Mouse (Mus musculus) R1 (cell line): Measurements from ENCODE around the gene Rbbp5.

Source experiments
- DNase-seq: peaks from one replicate; pipeline ENCODE4 v3.0.0-alpha.2; 2018; ENCODE audit warnings: low read depth, low spot score

Rbbp5 gene

DNA sequence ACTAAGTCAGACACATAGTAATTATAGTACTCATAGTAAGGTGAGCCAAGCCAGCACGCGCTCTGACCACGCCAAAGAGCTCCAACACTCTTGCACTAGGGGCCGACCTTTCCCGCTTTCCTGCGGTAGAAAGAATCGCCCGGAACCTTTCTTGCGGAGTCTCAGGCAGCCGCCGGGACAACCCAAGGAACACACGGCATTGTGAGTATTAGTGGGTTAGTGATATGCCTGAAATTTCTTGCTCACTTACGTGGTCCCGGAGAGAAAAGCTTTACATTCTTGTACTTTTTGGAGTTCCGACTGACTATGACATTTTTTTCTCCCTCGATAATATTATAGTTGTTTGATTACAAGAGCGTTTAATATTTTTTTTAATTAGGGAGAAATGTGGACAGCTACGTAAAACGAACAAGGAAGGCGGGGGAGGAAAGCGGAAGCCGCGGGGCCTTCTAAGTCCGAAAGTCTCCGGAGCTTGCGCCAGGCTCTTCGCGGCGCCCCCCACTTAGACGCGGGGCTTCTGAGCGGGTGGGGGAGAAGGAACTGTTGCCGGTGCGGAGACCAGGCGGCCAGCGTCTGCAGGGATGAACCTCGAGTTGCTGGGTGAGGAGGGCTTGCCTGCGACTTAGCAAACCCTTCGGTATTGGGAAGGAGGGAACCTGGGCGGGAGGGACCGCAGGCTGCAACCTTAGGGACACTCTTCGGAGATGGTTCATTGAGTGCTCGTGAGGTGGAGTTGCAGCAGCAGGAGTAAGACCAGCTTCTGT lies at the start of gene Rbbp5:
Gene Rbbp5, plus strand, starts transcription at position 438 of the 764 bp plus-strand sequence.
- peak; percentile 94 for DNase-seq

DNA sequence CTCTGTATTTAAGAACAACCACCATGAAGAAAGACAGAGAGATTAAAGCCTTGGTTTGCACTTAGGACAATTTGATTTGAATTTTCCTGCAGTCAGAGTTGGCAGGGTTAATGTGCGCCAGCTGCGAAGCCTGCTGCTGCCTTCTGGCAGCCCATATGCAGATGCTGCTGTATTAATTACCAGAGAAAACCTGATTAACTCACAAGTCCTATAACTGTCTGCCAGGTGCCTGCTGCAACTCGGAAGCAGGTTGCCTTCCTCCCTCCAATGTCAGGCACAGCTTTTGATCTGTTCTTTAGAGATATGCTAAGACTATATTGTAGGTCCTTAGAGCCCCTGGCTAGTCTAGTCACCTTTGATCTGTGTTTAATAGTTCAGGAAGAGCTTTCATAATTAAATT lies 46.3 kb upstream of the Rbbp5 start:
- DNase-seq: no peak

DNA sequence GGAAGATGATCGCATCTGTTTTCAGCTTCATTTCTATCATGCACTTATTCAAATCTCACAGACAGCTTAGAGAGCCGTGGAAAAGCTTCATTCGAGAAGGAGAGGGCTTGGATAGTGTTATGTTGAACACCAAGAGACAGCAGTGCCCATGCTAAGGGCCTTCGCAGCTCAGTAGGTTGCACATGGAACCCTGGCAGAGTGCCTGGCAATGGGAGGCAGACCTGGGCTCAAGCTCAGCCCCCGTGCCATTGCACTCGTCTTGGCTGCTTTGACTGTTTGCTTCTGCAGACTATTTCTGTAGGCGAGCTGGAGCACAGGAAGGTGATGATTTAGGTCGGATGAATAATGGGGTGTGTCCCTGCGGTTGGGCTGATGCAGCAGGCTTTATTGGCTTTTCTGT lies 45.4 kb upstream of the Rbbp5 start:
- DNase-seq: no peak

DNA sequence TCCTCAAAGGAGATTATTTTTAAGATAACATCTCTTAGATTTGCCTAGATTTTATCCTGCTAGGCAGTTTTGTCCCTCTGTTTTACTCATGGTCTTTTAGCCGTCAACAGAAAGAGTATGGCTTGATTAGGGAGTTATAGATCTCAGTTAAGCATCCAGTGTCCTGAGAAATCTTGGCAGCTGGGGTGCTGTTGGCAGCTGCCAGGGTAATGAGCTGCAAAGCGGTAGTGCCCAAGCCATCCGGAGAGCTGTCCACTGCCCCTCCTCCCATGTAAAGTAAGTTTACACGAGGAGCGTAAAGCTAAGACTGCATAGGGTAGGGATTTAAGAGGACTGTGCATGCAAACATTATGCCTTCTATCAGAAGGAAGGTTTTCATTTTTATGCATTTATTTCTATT lies 43.8 kb upstream of the Rbbp5 start:
- no peak for DNase-seq

DNA sequence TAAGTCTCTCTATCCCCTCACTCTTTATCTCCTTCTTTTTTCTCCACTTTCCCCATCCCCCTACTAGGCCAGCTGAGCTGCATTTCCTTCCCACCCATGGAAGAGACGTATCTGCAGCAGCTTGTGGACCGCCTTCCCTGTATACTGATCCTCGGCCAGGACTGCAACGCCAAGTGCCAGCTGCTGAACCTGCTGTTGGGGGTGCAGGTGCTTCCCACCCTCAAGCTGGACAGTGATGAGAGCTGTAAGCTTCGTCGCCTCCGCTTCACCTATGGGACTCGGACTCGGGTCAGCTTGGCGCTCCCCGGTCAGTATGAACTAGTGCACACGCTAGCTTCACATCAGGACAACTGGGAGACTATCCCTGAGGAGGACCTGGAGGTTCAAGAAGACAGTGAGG lies 43.1 kb upstream of the Rbbp5 start:
- no peak for DNase-seq

DNA sequence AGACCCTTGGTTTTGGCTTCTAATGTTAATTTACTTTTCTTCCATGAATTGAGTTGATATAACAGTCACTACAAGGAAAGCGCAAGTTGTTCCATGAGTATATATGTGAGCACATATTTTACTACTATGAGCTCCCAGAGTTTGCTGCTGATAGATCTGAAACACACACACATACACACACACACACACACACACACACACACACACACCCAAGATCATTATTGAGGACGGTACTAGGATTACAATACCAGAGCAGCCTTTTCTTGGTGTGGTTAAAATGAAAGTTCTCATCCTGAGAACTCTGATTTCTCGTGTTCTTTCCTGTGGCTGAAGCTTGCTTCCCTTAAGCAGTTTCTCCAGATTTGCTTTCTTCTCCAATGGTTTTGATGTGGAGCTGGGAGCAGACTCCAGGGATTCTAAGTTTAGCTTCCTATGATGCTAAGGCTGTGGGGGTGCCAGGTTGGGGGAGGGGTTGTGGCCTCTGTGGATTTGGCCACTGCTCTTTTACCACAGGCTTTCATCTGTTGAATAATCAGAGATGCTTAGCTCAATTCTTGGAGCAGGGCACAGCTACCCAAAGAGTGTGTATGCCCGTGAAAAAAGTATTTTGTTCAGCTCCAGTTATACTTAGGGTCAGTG lies 40.7 kb upstream of the Rbbp5 start:
- DNase-seq: no peak

DNA sequence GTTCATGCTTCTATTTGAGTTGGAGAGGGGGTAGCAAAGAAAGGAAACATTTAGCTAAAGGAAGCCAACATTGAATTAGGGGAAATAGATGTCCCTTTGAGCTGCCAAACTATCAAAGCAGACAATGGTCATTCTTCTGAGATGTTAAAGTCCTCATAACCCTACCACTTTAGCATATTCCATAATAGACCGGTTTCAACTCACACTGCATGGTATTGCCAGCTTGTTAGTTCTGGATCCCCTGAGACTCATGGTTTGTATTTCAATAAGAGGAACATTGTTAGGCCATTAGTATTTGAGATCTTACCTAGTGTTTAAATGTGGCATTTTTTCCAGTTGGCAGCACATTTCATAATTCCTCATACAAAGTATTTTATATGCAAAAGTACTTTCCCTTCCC lies 40.2 kb upstream of the Rbbp5 start:
- no peak for DNase-seq

DNA sequence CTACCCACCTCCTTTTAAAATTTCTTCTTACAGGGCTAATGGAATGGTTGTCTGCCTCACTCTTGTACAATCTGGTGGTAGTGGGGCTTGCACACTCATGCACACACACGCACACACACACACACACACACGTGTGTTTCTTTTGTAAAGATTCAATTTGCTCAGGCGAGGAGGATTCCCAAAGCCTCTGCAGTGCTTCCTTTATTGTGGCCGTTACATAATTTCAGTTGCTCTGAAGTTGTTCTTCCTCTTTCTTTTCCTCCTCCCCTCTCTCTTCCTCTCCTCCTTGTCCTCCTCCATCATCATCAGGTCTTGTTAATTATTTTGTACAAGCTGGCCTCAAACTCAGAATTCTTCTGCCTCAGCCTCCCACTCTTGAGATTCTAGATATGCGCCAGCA lies 39.8 kb upstream of the Rbbp5 start:
- DNase-seq: no peak

DNA sequence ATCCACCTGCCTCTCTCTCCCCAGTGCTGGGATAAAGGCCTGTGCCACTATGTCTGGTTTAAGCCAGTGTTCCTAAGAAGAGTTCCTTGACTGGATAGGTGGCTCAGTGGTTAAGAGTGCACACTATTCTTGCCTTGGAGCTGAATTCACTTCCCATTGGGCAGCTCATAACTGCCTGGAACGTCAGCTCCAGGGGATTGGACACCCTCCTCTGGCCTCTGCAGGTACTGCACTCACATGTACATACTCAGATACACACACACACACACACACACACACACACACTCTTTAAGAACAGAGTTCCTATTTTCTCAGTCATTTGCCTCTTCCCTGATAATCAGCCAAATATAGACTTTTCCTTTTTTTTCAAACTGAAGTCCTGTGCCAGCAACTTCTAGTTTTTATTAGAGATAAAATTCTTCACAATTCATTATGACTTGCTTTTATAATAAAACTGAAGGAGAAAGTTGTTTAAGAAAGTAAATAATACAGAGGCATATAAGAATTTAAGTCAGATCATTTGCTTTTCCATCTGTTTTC lies 36.2 kb upstream of the Rbbp5 start:
- peak; percentile 78 for DNase-seq

DNA sequence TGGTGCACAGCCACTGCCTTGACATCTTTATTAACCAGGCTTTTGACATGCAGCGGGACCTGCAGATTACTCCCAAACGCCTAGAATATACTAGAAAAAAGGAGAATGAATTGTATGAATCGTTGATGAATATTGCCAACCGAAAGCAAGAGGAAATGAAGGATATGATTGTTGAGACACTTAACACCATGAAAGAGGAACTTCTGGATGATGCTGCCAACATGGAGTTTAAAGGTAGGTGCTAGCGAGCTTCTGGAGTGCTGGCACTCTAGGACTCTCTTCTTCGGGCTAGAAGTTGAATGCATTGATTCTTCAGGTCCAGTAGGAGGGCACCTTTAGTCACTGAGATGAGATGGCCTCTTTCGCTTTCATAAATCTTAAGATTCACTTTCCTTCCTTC lies 27.4 kb upstream of the Rbbp5 start:
- DNase-seq: no peak

DNA sequence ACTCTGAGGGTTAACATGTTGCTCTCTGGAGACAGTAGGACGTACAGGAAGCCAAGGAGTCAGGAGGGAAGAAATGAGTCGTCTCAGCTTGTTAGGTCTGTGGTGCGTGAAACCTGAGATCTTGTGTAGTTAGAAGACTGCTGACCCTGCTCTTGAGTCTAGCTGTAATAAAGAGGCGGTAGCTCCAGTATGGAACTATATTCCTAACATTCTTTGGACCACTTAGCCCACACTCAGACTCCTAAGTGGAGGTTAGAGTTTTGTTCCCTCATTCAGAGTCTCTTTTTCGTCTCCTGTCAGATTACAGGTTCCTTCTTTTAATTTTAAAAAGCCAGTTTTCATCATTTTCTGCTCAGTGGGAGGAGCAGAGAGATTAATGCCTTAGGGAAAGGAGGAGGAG lies 12.5 kb upstream of the Rbbp5 start:
- no peak for DNase-seq

DNA sequence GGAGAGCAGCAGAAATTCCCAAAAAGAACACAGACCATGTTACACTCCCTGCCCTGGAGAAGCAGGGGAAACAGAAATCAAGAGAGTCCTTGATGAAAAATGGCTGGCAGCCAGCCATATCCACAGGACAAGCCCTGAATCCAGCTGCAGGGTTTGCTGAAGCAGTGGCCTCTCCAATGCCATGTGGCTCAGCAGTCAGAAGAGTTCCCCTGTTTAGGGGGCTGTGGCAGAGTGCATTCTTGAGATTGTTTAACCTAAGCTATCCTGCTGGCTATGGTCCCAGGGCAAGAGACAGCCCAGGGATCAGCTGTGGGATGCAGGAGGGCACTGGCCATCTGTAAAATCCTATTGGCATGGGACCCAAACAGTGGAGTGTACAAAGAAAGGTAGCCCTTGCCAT lies 8.2 kb upstream of the Rbbp5 start:
- peak; percentile 50 for DNase-seq

DNA sequence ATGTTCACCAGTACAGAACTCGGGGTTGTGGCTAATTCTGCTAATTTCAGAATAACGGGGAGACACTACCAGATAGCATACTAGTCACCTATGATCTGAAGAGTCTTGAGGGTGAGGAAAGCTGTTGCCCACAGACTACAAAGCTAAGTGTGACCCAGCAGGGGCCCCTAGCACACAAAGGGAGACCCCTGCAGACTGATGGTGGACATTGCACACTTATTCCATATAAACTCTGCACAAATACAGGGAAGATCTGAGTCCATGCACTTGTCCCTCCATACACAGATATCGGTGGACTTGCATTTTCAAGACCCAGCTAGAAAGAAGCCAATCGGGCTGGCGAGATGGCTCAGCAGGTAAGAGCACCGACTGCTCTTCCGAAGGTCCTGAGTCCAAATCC lies 7.6 kb upstream of the Rbbp5 start:
- DNase-seq: peak; percentile 56

DNA sequence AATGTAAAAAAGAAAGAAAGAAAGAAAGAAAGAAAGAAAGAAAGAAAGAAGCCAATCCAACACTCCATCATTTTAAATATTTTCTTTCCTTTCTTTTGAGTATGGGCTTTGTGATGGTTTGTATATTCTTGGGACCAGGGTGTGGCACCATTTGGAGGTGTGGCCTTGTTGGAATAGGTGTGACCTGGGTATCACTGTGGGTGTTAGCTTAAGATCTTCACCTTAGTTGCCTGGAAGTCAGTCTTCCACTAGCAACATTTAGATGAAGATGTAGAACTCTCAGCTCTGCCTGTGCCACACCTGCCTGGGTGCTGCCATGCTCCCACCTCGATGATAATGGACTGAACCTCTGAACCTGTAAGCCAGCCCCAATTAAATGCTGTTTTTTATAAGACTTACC lies 7.1 kb upstream of the Rbbp5 start:
- peak; percentile 72 for DNase-seq

DNA sequence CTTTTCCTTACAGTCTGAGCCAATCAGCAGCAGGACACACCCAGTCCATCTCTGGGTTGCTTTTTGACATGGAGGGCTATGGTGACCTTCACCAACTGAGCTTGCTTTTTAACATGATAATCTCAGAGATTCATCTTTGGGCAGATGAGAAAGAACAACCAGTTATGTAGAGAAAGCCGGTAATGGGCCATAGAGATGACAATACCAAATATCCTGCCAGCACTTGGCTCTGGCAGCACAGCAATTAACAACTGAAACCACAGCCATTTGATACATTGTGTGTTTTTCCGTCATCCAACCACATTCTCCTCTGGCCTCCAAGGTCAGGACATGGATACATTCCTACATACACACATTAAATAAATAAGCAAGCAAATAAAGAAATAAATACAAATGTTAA lies 6.1 kb upstream of the Rbbp5 start:
- peak; percentile 97 for DNase-seq

DNA sequence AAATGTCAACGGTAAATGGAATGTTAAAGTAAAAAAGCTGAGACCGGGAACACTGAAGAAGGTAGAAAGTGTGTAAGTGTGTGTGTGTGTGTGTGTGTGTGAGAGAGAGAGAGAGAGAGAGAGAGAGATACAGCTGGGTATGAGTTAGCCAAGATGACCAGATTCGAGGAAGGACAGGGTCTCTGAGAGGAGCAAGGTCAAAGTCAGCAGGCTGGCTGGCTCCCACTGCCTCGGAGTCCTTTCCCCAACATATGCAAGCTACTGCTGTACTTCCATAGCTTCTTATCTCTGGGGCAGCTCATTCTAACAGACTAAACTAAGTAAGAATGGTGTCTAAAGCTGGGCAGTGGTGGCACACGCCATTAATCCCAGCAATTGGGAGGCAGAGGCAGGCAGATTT lies 5.7 kb upstream of the Rbbp5 start:
- peak; percentile 59 for DNase-seq

DNA sequence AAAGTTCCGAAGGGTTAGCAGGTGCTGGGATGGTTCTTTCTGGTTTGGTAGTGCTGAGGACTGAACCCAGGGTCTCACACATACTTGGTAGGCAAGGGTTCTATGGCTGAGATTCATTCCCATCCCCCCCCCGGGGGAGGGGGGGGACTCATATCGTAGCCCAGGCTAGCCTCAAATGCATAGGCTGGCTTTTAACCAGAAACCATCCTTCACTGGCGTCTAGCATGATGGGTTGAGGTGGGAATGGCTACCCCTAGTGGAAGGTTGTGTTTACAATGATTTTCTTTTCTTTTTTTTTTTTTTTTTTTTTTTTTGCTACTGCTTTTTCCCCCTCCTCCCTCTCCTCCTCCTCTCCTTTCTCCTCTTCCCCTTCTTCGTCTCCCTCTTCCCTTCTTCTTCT lies 4.6 kb upstream of the Rbbp5 start:
- peak; percentile 87 for DNase-seq

DNA sequence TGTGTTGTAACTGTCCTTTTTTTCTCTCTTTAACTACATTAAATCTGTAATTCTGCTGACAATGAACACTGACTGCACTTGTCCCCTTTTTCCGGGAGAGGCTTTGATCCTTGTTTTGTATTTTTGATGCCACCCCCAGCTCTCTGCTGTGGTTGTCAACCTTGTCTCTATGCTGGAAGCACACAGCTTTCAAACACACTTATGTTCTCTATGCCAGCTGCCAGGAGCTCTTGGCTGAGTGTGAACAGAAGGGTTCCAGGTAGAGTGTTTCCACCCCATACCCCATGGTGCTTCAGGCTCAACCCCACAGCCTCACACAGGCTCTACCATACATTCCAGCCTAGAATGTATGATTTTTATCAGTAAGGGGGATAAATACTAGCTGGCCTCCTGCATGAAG lies 2.7 kb upstream of the Rbbp5 start:
- DNase-seq: no peak

DNA sequence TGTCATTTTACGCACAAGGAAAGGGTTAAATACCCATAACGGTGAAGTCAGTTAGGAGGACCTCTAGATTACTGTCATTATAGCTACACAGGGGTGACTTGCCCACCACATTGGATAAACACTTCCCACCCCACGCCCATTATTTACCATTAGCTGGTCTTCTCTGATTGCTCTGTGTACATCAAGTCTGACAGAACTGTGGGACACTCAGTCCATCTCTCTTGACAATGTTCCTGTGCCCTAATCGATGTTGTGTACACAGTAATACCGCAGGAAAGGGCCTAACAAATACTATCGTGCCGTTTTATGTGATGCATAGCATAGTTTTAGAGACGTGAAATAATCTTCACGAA lies 614 bp upstream of the Rbbp5 start:
- DNase-seq: no peak

DNA sequence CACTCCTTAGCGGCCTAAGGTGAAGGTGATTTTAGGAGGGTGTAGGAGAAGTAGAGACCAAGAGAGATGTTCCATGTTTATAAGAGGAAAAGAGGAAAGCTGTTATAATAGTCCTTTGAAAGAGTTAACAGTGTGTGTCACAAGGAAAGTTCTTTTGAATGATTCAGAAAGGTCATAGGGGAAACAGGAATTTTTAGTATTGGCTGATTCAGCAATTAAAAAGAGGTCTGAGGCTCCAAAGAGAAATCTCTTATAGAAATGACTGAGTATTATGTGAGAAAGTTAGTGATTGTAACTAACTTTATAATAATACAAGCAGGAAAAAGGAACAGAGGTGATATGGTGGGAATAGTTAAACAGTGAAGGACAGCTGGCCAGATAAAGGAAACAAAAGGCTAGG lies 2.3 kb downstream of the Rbbp5 start:
- DNase-seq: no peak

DNA sequence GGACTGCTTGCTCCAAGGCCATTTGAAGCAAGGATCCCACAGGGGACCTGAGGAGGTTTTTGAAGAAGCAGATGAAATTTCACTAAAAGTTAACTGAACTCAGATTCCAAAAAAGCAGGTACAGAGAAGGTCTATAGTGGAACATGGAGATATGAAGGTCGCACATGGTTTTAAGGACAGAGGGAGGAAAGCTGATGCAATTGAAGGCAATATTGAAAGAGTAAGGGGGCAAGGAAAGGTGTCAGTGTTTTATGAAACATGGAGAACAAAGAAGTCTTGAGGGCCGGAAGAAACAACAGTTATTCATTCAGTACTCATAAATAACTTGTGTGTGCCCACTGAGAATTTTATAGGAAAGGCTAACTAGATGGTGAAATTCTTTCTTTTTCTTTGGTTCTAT lies 4.5 kb downstream of the Rbbp5 start:
- DNase-seq: no peak

DNA sequence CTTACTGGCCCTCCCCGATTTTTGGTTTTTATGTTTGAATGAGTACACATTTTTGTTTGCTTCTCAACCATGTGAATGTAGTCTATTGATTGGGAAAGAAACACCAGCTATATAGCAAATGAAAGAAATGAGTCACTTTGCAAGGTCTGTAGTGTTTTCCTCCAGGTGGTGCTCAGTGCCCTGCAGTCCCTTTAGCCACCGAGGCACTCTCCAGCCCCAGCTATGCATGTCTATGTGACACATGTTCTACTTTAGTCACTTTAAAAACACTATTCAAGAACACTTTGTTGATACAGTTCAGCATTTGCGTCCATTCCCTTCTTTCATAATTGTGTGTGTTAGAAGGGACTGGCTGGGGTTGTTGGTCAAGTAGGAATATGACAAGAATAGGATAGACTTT lies 6.1 kb downstream of the Rbbp5 start:
- no peak for DNase-seq

DNA sequence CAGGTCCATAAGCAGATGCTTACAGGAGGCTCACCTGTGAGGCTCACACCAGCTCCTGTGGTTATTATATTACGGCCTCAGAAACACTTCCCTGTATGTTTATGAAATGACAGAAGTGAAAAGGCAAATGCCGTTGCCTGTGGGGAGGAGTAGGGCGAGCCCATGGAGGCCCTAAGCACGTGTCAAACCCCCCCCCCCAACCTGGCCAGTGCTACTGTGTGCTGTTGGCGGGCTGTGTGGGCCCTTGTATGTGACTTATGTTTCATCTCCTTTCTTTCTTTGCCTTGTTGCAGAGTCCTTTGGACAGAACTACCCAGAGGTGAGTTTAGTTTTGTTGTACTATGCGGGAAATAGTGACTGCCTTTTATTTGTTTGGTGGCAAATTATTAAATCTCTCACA lies 6.6 kb downstream of the Rbbp5 start:
- no peak for DNase-seq
